Comparison of ENCODE assay signal across 8 mouse cellular contexts in the genomic region with DNA sequence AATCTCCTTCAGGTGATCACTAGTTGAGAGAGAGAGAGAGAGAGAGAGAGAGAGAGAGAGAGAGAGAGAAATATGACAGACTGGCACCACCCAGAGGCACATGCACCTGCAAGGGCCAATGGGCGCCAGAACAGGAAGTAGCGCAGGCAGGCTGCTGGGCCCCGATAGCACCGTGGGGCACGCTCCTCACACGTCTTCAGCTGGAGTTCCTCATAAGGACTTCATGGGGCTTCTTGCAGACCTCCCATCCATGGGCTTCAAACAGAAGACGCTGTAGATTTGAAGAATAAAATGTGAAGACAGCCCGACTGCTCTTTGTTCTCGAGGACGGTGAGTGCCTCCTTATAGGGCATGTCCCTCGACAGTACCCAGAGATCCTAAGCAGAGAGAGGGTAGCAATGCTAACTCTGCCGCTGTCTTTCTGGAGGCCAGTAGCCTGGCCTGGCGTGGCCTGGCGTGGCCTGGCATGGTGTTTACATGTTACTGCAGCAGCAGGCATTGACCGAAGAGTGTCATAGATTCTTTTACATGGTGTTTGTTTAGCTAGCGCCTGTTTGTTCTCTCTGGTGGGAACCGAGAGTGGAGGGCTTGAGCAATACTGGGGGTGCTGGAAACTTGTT. TPM values are rescaled to one million over a fixed set of nuclear protein-coding genes. Genes with fewer than 3 reads are reported as not detected.
DNase-seq lines count a peak whose midpoint lies in the region; ATAC-seq and TF ChIP-seq lines count a peak whose summit lies in the region.

No protein-coding gene starts in this region.

- no peak for TF ChIP-seq CTCF in bone marrow macrophage, adult 2 months (IDR thresholded peaks at IDR 0.05; ENCODE audit: low read depth, low read length)

- H3K27me3 ChIP-seq in limb, embryonic 15.5 days = no peaks in the 10 kb centered on the region

- peaks cover 33% of the 10 kb centered on the region for H3K4me1 ChIP-seq in bone marrow macrophage, adult 2 months (ENCODE audit: control insufficient read depth, insufficient read depth, low read length)
- peaks cover 14% of the 10 kb centered on the region for H3K4me1 ChIP-seq in limb, embryonic 15.5 days

- H3K9ac ChIP-seq in limb, embryonic 15.5 days = no peak overlapping the region

- DNase-seq in 416B (ENCODE audit: low read depth) = peak; percentile 91
- DNase-seq in naive thymus-derived CD4-positive, alpha-beta T cell, adult 2 months (ENCODE audit: low read depth) = peak; percentile 82
- no peak for DNase-seq in ovary, postnatal 36 days (ENCODE audit: low spot score)
- DNase-seq in adrenal gland, postnatal 36 days = no peak
- DNase-seq in right cerebral cortex, adult 2 months (ENCODE audit: low spot score in 2 of 2) = no peak
- DNase-seq in frontal cortex, postnatal 25 days (ENCODE audit: low spot score in 2 of 2) = no peak

- TF ChIP-seq POLR2A in bone marrow macrophage, adult 2 months (IDR thresholded peaks at IDR 0.05; ENCODE audit: borderline replicate concordance, low read depth, low read length) = no peak

- H3K9me3 ChIP-seq in limb, embryonic 15.5 days = no peaks in the 10 kb centered on the region

- ATAC-seq in limb, embryonic 15.5 days (ENCODE audit: insufficient number of reproducible peaks, low FRiP score, low TSS enrichment, low read depth) = no peak

- H3K36me3 ChIP-seq in limb, embryonic 15.5 days = no peaks in the 10 kb centered on the region

- H3K4me2 ChIP-seq in limb, embryonic 15.5 days = no peak overlapping the region

- 83% methylated on average over 17 of the region's 17 CpGs for WGBS in limb, embryonic 15.5 days

- peak overlapping the region; percentile 97 for H3K27ac ChIP-seq in bone marrow macrophage, adult 2 months (ENCODE audit: insufficient read depth, low read depth, low read length)
- peak overlapping the region; percentile 61; the same call in 1 of the 2 replicates for H3K27ac ChIP-seq in limb, embryonic 15.5 days

- peak overlapping the region; percentile 90 for H3K4me3 ChIP-seq in bone marrow macrophage, adult 2 months (ENCODE audit: insufficient read depth, low read length)
- no peak overlapping the region for H3K4me3 ChIP-seq in limb, embryonic 15.5 days

RNA-seq across cellular contexts. Expression of a gene that starts 13.6 kb away (rescaled TPM):
- polyA plus RNA-seq in bone marrow macrophage, adult 2 months (2012; ENCODE audit: insufficient read depth, insufficient read length, missing spikeins) = 110 and 112 TPM in 2 replicates
- 18.4 and 20.5 TPM in 2 replicates for polyA plus RNA-seq in limb, embryonic 15.5 days (2015; fragmentation: Nextera tagmentation; extraction: Ambion mirVana)
- 10 to 100 TPM; 31.3 to 40.7 TPM for total RNA-seq in adrenal gland, postnatal 36 days (2021)

RNA-seq across cellular contexts. Expression of a gene that starts 17.6 kb away (rescaled TPM):
- polyA plus RNA-seq in bone marrow macrophage, adult 2 months (2012; ENCODE audit: insufficient read depth, insufficient read length, missing spikeins) = 50.7 and 51.4 TPM in 2 replicates
- polyA plus RNA-seq in limb, embryonic 15.5 days (2015; fragmentation: Nextera tagmentation; extraction: Ambion mirVana) = 58.3 and 68.8 TPM in 2 replicates
- 100 to 1,000 TPM; 115 to 134 TPM for total RNA-seq in adrenal gland, postnatal 36 days (2021)

Comparison
In these comparisons a context has a peak if more than half of its experiments do, and no peak if none do; other contexts are left out.
1. DNase-seq: peak in 416B (single experiment) and naive thymus-derived CD4-positive, alpha-beta T cell, adult 2 months (single experiment); none in ovary, postnatal 36 days (single experiment), adrenal gland, postnatal 36 days (0 of 2), right cerebral cortex, adult 2 months (0 of 2) and frontal cortex, postnatal 25 days (0 of 2).